Mouse (Mus musculus) layer of hippocampus, adult 2 months (tissue): Measurements from ENCODE around the gene Tex33. TPM values are rescaled to one million over a fixed set of nuclear protein-coding genes. Genes with fewer than 3 reads are reported as not detected.

Source experiments
- DNase-seq, 2 experiments: peaks; one replicate each; pipeline ENCODE4 v3.0.0; 2022; ENCODE audit warnings: low spot score in 2 of 2
- H3K27ac ChIP-seq: fragments of 200-600 bp; 2 replicates; pipeline ENCODE4 v1.8.1; 2022
- H3K4me3 ChIP-seq: fragments of 200-600 bp; 2 replicates; pipeline ENCODE4 v1.8.1; 2022; ENCODE audit warnings: mild to moderate bottlenecking
- CTCF ChIP-seq: fragments of 200-600 bp; conservative IDR thresholded peaks from 2 replicates; pipeline ENCODE4 v1.8.1; 2022; ENCODE audit warnings: antibody characterized with exemption, mild to moderate bottlenecking, moderate library complexity
- total RNA-seq, 2 experiments: library from RNA; stranded (reverse); gene quantifications; 2 replicates each; pipeline ENCODE4 v1.2.3; 2021

The Tex33 gene
- total RNA-seq, 2 experiments from 2014 or later: not detected

- DNase-seq: no peak
- Histone ChIP-seq H3K27ac (no peak overlapping the region; the same call in 1 of the 2 replicates), H3K4me3 (peak overlapping the region; percentile 83)
- TF ChIP-seq CTCF: no peak
These were observed 34.3 kb upstream of the Tex33 start for GRCm38 (mm10) chr15:78429871-78430622.

GRCm38 (mm10) chr15:78429139-78429459 lies 33.4 kb upstream of the Tex33 start:
- no peak for DNase-seq
- peak overlapping the region; percentile 98 for H3K27ac ChIP-seq
- peak overlapping the region; percentile 83 for H3K4me3 ChIP-seq
- no peak for TF ChIP-seq CTCF

- H3K27ac ChIP-seq: peak within 1 kb of the TSS; percentile 98
- H3K4me3 ChIP-seq: peak within 1 kb of the TSS; percentile 83
- DNase-seq: peak; percentile 78 to 83
- TF ChIP-seq CTCF: no peak
These were observed 32.9 kb upstream of the Tex33 start, which contains the start of gene Kctd17 for GRCm38 (mm10) chr15:78428391-78429138. Kctd17 (plus strand) TSS chr15:78428564.

- no peak for DNase-seq
- no peak overlapping the region for H3K4me3 ChIP-seq
- H3K27ac ChIP-seq: no peak overlapping the region
- TF ChIP-seq CTCF: peak; percentile 30; the same call in 1 of the 2 replicates
These were observed 29.5 kb upstream of the Tex33 start for GRCm38 (mm10) chr15:78425230-78425629.

- TF ChIP-seq CTCF: no peak
- no peak for DNase-seq
- Histone ChIP-seq H3K4me3 (no peak overlapping the region), H3K27ac (no peak overlapping the region)
These were observed 28.8 kb upstream of the Tex33 start for GRCm38 (mm10) chr15:78424507-78424906.

GRCm38 (mm10) chr15:78422046-78422956 lies 26.6 kb upstream of the Tex33 start:
- peak overlapping the region; percentile 20; the same call in 1 of the 2 replicates for H3K4me3 ChIP-seq
- peak; percentile 72 to 90 for DNase-seq
- TF ChIP-seq CTCF: peak; percentile 87
- H3K27ac ChIP-seq: no peak overlapping the region

GRCm38 (mm10) chr15:78420395-78420794 lies 24.7 kb upstream of the Tex33 start:
- no peak for TF ChIP-seq CTCF

GRCm38 (mm10) chr15:78416937-78417336 lies 21.2 kb upstream of the Tex33 start:
- Histone ChIP-seq H3K27ac (peak overlapping the region; percentile 6; the same call in 1 of the 2 replicates), H3K4me3 (no peak overlapping the region)
- DNase-seq: no peak
- TF ChIP-seq CTCF: no peak

More at GRCm38 (mm10) chr15:78420395-78420794, 24.7 kb upstream of the Tex33 start:
- no peak overlapping the region for H3K4me3 ChIP-seq
- no peak overlapping the region for H3K27ac ChIP-seq
- DNase-seq: no peak

- no peak overlapping the region for H3K27ac ChIP-seq
- no peak overlapping the region for H3K4me3 ChIP-seq
- TF ChIP-seq CTCF: no peak
- DNase-seq: no peak
These were observed 18.4 kb upstream of the Tex33 start for GRCm38 (mm10) chr15:78414157-78414556.

- Histone ChIP-seq H3K27ac (no peak overlapping the region), H3K4me3 (no peak overlapping the region)
- no peak for TF ChIP-seq CTCF
- DNase-seq: no peak
These were observed 18.0 kb upstream of the Tex33 start for GRCm38 (mm10) chr15:78413719-78414117.

GRCm38 (mm10) chr15:78413083-78413718 lies 17.5 kb upstream of the Tex33 start:
- no peak for DNase-seq
- no peak for TF ChIP-seq CTCF
- no peak overlapping the region for H3K27ac ChIP-seq
- H3K4me3 ChIP-seq: no peak overlapping the region

GRCm38 (mm10) chr15:78409570-78410052 lies 13.9 kb upstream of the Tex33 start:
- DNase-seq: no peak
- H3K4me3 ChIP-seq: peak overlapping the region; percentile 1; the same call in 1 of the 2 replicates
- no peak for TF ChIP-seq CTCF

More at GRCm38 (mm10) chr15:78409570-78410052, 13.9 kb upstream of the Tex33 start:
- H3K27ac ChIP-seq: no peak overlapping the region
